Mouse (Mus musculus) kidney, postnatal 14 days (tissue): ENCODE results near the gene Vmn2r6.
"Not testable (repeated sequence)": the region's sequence is repeated elsewhere in the genome, so short reads cannot be mapped to it uniquely, and the experiment has no call there.

Experiments
- DNase-seq: peaks from one replicate; pipeline ENCODE4 v3.0.0; 2022; ENCODE audit warnings: mixed read lengths

Gene Vmn2r6

GRCm38 (mm10) chr3:64565730-64566129, at the start of gene Vmn2r6:
Gene Vmn2r6 (minus strand): TSS chr3:64565830.
- not testable (repeated sequence) for DNase-seq

DNA sequence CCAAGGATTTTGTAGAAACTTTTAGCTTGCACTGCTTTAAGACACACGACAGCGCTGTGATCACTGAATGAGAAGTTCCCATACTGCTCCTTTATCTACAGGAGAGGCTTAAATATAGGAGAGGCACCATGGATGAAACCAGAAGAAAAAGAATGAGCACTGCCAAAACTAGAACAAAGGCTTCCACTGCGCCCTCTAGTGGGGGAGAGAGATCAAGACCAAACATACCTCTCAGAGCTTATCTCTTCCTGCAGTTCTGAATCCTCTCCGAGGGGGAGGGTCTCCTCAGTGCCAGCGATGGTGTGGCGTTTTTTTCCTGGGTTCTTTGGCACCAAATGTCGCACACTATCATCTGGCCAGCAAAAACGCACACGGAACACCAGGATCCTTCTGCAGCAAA, 22.0 kb upstream of the Vmn2r6 start:
- peak; percentile 2 for DNase-seq

DNA sequence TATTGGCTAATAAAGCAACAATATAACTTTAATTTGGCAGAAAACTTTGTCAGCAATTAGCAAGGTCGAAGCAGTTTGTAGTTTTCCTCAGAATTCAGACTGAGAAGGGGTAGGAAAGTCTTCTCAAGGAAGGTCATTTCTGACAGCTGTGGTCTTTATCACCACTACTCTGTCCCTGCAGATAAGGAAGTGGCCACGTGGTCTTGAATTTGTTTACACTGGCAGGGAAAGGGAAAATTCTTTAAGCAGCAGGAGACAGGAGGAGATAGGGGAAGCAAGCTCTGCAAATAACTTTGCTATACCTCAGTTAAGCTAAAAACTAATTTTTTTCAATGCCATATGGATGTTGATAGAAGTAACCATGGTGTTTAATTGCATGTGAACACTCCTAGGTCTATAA, 3.2 kb upstream of the Vmn2r6 start:
- DNase-seq, result not testable (repeated sequence)

DNA sequence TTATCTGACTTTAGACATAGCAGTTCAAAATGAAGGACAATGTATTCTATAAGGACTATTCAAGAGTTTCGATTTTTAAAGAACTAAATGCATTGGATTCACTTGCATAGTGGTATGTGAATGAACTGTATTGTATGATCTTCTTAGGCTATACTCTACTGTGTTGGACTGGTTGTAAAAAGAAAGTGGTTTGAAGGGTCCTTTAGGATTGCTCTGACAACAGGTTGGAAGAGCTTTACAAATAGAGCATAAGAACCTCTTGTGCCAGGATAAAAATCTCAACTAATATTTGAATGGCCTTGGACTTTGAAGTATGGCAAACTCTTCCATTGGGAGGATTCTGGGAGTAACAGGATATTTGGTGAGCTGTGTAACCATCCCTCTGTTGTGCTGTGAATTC, 42.0 kb downstream of the Vmn2r6 start:
- not testable (repeated sequence) for DNase-seq

GRCm38 (mm10) chr3:64509742-64510141, 55.9 kb downstream of the Vmn2r6 start, which contains the start of gene Vmn2r5:
Gene Vmn2r5 (minus strand): TSS chr3:64509842.
- DNase-seq, result not testable (repeated sequence)
